Mouse (Mus musculus) MEL (cell line): ENCODE measurements around the gene Spag5. TPM values are rescaled to one million over a fixed set of nuclear protein-coding genes. Genes with fewer than 3 reads are reported as not detected.

ENCODE experiments used
- DNase-seq: peaks from one replicate; pipeline ENCODE4 v3.0.0; 2011; ENCODE audit warnings: low read depth, low spot score
- H3K27ac ChIP-seq: 2 replicates; pipeline ENCODE4 v1.5.1; 2012; ENCODE audit warnings: low read depth, mild to moderate bottlenecking, control low read depth, low read length, moderate library complexity; ENCODE audit not compliant: control insufficient read depth
- H3K27me3 ChIP-seq, 2 experiments: fragments of 150-350 bp in 1 of 2; sonication (generic) in 1 of 2; 2 replicates each; pipeline ENCODE4 v1.6.1; 2012; ENCODE audit warnings: low read length in 2 of 2, mild to moderate bottlenecking in 2 of 2, improper control_type of control experiment in 1 of 2, moderate library complexity in 1 of 2; ENCODE audit not compliant: insufficient read depth in 2 of 2, control insufficient read depth in 1 of 2
- H3K36me3 ChIP-seq, 2 experiments: 2 replicates each; pipeline ENCODE4 v1.6.1; 2012 to 2014; ENCODE audit warnings: low read length in 2 of 2, improper control_type of control experiment in 1 of 2, inconsistent platforms in 1 of 2, mild to moderate bottlenecking in 1 of 2; ENCODE audit not compliant: insufficient read depth in 2 of 2, control insufficient read depth in 1 of 2
- H3K4me1 ChIP-seq, 2 experiments: fragments of 150-350 bp in 1 of 2; sonication (generic) in 1 of 2; 2 replicates each; pipeline ENCODE4 v1.6.1; 2012; ENCODE audit warnings: low read length in 2 of 2, improper control_type of control experiment in 1 of 2, mild to moderate bottlenecking in 1 of 2; ENCODE audit not compliant: insufficient read depth in 2 of 2, control insufficient read depth in 1 of 2
- H3K4me3 ChIP-seq, 2 experiments: fragments of 150-350 bp in 1 of 2; sonication (generic) in 1 of 2; 2 replicates each; pipeline ENCODE4 v1.5.1; 2012; ENCODE audit warnings: low read depth in 2 of 2, low read length in 2 of 2, mild to moderate bottlenecking in 2 of 2, moderate library complexity in 2 of 2, control low read depth in 1 of 2, improper control_type of control experiment in 1 of 2; ENCODE audit not compliant: control insufficient read depth in 1 of 2, insufficient read depth in 1 of 2
- H3K79me2 ChIP-seq: 2 replicates; pipeline ENCODE4 v1.6.1; 2012; ENCODE audit warnings: mild to moderate bottlenecking, low read length, moderate library complexity; ENCODE audit not compliant: control insufficient read depth, poor library complexity, insufficient read depth
- H3K9ac ChIP-seq: 2 replicates; pipeline ENCODE4 v1.6.1; 2012; ENCODE audit warnings: low read depth, mild to moderate bottlenecking, control low read depth, low read length, moderate library complexity; ENCODE audit not compliant: control insufficient read depth, poor library complexity, severe bottlenecking
- H3K9me3 ChIP-seq: fragments of 150-350 bp; sonication (generic); replicated peaks from 2 replicates; pipeline ENCODE4 v1.6.1; 2012; ENCODE audit warnings: mild to moderate bottlenecking, low read length, improper control_type of control experiment, moderate library complexity; ENCODE audit not compliant: insufficient read depth
- BHLHE40 ChIP-seq: IDR thresholded peaks from 2 replicates; pipeline ENCODE4 v1.6.1; 2012; ENCODE audit warnings: low read depth, mild to moderate bottlenecking, inconsistent platforms, low read length, improper control_type of control experiment, borderline replicate concordance
- CHD1 ChIP-seq: IDR thresholded peaks from 2 replicates; pipeline ENCODE4 v1.6.1; 2012; ENCODE audit warnings: low read depth, mild to moderate bottlenecking, inconsistent platforms, low read length, improper control_type of control experiment
- CHD2 ChIP-seq: IDR thresholded peaks from 2 replicates; pipeline ENCODE4 v1.6.1; 2011; ENCODE audit warnings: low read length, improper control_type of control experiment
- CTCF ChIP-seq, 3 experiments: IDR thresholded peaks in 2 of 3; conservative IDR thresholded peaks in 1 of 3; 2 replicates each; pipeline ENCODE4 v1.5.1; 2011 to 2012; ENCODE audit warnings: low read length in 3 of 3, low read depth in 2 of 3, mild to moderate bottlenecking in 2 of 3, improper control_type of control experiment in 1 of 3, inconsistent platforms in 1 of 3, mixed read lengths in 1 of 3, moderate library complexity in 1 of 3; ENCODE audit not compliant: control insufficient read depth in 1 of 3, insufficient read depth in 1 of 3, poor library complexity in 1 of 3, severe bottlenecking in 1 of 3
- E2F4 ChIP-seq: IDR thresholded peaks from 2 replicates; pipeline ENCODE4 v1.6.1; 2011; ENCODE audit warnings: low read depth, low read length, improper control_type of control experiment, borderline replicate concordance
- ELF1 ChIP-seq: IDR thresholded peaks from 2 replicates; pipeline ENCODE4 v1.6.1; 2014; ENCODE audit warnings: low read depth, mild to moderate bottlenecking, inconsistent platforms, low read length, improper control_type of control experiment, moderate library complexity
- EP300 ChIP-seq, 2 experiments: IDR thresholded peaks; 2 replicates each; pipeline ENCODE4 v1.6.1; 2011; ENCODE audit warnings: improper control_type of control experiment in 2 of 2, low read length in 2 of 2, low read depth in 1 of 2, mild to moderate bottlenecking in 1 of 2
- ETS1 ChIP-seq: IDR thresholded peaks from 2 replicates; pipeline ENCODE4 v1.6.1; 2012; ENCODE audit warnings: low read depth, mild to moderate bottlenecking, inconsistent platforms, low read length, improper control_type of control experiment, moderate library complexity
- GABPA ChIP-seq: IDR thresholded peaks from 2 replicates; pipeline ENCODE4 v1.6.1; 2012; ENCODE audit warnings: low read depth, mild to moderate bottlenecking, inconsistent platforms, low read length, improper control_type of control experiment, moderate library complexity
- GATA1 ChIP-seq: IDR thresholded peaks from 2 replicates; pipeline ENCODE4 v1.6.1; 2011; ENCODE audit warnings: low read depth, low read length, improper control_type of control experiment
- HCFC1 ChIP-seq: IDR thresholded peaks from 2 replicates; pipeline ENCODE4 v1.6.1; 2012; ENCODE audit warnings: low read depth, mild to moderate bottlenecking, inconsistent platforms, low read length, improper control_type of control experiment, moderate library complexity
- JUND ChIP-seq: IDR thresholded peaks from 2 replicates; pipeline ENCODE4 v1.6.1; 2011; ENCODE audit warnings: low read depth, mild to moderate bottlenecking, improper control_type of control experiment, low read length
- KAT2A ChIP-seq: conservative IDR thresholded peaks from 2 replicates; pipeline ENCODE4 v1.6.1; 2012; ENCODE audit warnings: low read depth, low read length, improper control_type of control experiment, inconsistent platforms
- MAX ChIP-seq: IDR thresholded peaks from 2 replicates; pipeline ENCODE4 v1.6.1; 2011; ENCODE audit warnings: low read length, improper control_type of control experiment
- MAZ ChIP-seq: IDR thresholded peaks from 2 replicates; pipeline ENCODE4 v1.6.1; 2012; ENCODE audit warnings: low read depth, mild to moderate bottlenecking, inconsistent platforms, low read length, improper control_type of control experiment
- MEF2A ChIP-seq: IDR thresholded peaks from 2 replicates; pipeline ENCODE4 v1.6.1; 2014; ENCODE audit warnings: low read depth, mild to moderate bottlenecking, inconsistent platforms, low read length, improper control_type of control experiment; ENCODE audit not compliant: poor library complexity, insufficient replicate concordance, severe bottlenecking; ENCODE audit errors: extremely low read depth
- MXI1 ChIP-seq: IDR thresholded peaks from 2 replicates; pipeline ENCODE4 v1.6.1; 2011; ENCODE audit warnings: mild to moderate bottlenecking, low read depth, low read length, improper control_type of control experiment
- MYB ChIP-seq: IDR thresholded peaks from 2 replicates; pipeline ENCODE4 v1.6.1; 2011; ENCODE audit warnings: mild to moderate bottlenecking, low read depth, low read length, improper control_type of control experiment
- MYC ChIP-seq: IDR thresholded peaks from 2 replicates; pipeline ENCODE4 v1.6.1; 2011; ENCODE audit warnings: low read depth, mild to moderate bottlenecking, low read length, improper control_type of control experiment, moderate library complexity
- NELFE ChIP-seq: IDR thresholded peaks from 2 replicates; pipeline ENCODE4 v1.6.1; 2011; ENCODE audit warnings: low read depth, low read length, improper control_type of control experiment
- NRF1 ChIP-seq: IDR thresholded peaks from 2 replicates; pipeline ENCODE4 v1.6.1; 2014; ENCODE audit warnings: low read depth, mild to moderate bottlenecking, inconsistent platforms, low read length, improper control_type of control experiment, moderate library complexity; ENCODE audit not compliant: poor library complexity, insufficient read depth, severe bottlenecking
- POLR2A ChIP-seq, 2 experiments: IDR thresholded peaks; 2 replicates each; pipeline ENCODE4 v1.6.1; 2011 to 2012; ENCODE audit warnings: low read length in 2 of 2, mild to moderate bottlenecking in 2 of 2, control low read depth in 1 of 2, improper control_type of control experiment in 1 of 2, low read depth in 1 of 2, moderate library complexity in 1 of 2; ENCODE audit not compliant: control insufficient read depth in 1 of 2, insufficient read depth in 1 of 2, poor library complexity in 1 of 2
- POLR2AphosphoS2 ChIP-seq: IDR thresholded peaks from 2 replicates; pipeline ENCODE4 v1.6.1; 2011; ENCODE audit warnings: low read length, improper control_type of control experiment
- POLR2AphosphoS5 ChIP-seq: IDR thresholded peaks from 2 replicates; pipeline ENCODE4 v1.6.1; 2012; ENCODE audit warnings: low read depth, borderline replicate concordance, mild to moderate bottlenecking, inconsistent platforms, low read length, moderate library complexity, mixed read lengths
- RAD21 ChIP-seq: IDR thresholded peaks from 2 replicates; pipeline ENCODE4 v1.6.1; 2011; ENCODE audit warnings: mild to moderate bottlenecking, low read depth, low read length, improper control_type of control experiment
- RCOR1 ChIP-seq: IDR thresholded peaks from 2 replicates; pipeline ENCODE4 v1.6.1; 2012; ENCODE audit warnings: low read depth, mild to moderate bottlenecking, inconsistent platforms, low read length, improper control_type of control experiment
- SIN3A ChIP-seq: IDR thresholded peaks from 2 replicates; pipeline ENCODE4 v1.6.1; 2012; ENCODE audit warnings: low read length, improper control_type of control experiment, inconsistent platforms
- SMC3 ChIP-seq: IDR thresholded peaks from 2 replicates; pipeline ENCODE4 v1.6.1; 2011; ENCODE audit warnings: low read depth, low read length, improper control_type of control experiment
- TAL1 ChIP-seq: IDR thresholded peaks from 2 replicates; pipeline ENCODE4 v1.6.1; 2012; ENCODE audit warnings: mild to moderate bottlenecking, inconsistent platforms, low read length, moderate library complexity, mixed read lengths
- TBP ChIP-seq: IDR thresholded peaks from 2 replicates; pipeline ENCODE4 v1.8.0; 2011; ENCODE audit warnings: low read depth, low read length, improper control_type of control experiment
- TCF12 ChIP-seq: IDR thresholded peaks from 2 replicates; pipeline ENCODE4 v1.6.1; 2014; ENCODE audit warnings: low read depth, mild to moderate bottlenecking, inconsistent platforms, low read length, improper control_type of control experiment, moderate library complexity
- UBTF ChIP-seq: IDR thresholded peaks from 2 replicates; pipeline ENCODE4 v1.6.1; 2012; ENCODE audit warnings: low read depth, mild to moderate bottlenecking, inconsistent platforms, low read length, improper control_type of control experiment, moderate library complexity, borderline replicate concordance; ENCODE audit not compliant: insufficient read depth
- USF1 ChIP-seq: IDR thresholded peaks from 2 replicates; pipeline ENCODE4 v1.6.1; 2014; ENCODE audit warnings: low read depth, mild to moderate bottlenecking, inconsistent platforms, low read length, improper control_type of control experiment, moderate library complexity
- USF2 ChIP-seq, 2 experiments: IDR thresholded peaks; 2 replicates each; pipeline ENCODE4 v1.6.1; 2011 to 2012; ENCODE audit warnings: improper control_type of control experiment in 2 of 2, low read length in 2 of 2, borderline replicate concordance in 1 of 2, inconsistent platforms in 1 of 2, low read depth in 1 of 2, mild to moderate bottlenecking in 1 of 2; ENCODE audit not compliant: insufficient read depth in 1 of 2
- ZC3H11A ChIP-seq: IDR thresholded peaks from 2 replicates; pipeline ENCODE4 v1.6.1; 2012; ENCODE audit warnings: low read depth, mild to moderate bottlenecking, inconsistent platforms, low read length, improper control_type of control experiment
- ZKSCAN1 ChIP-seq: IDR thresholded peaks from 2 replicates; pipeline ENCODE4 v1.6.1; 2012; ENCODE audit warnings: low read depth, mild to moderate bottlenecking, inconsistent platforms, low read length, improper control_type of control experiment, moderate library complexity
- ZNF384 ChIP-seq: IDR thresholded peaks from 2 replicates; pipeline ENCODE4 v1.6.1; 2012; ENCODE audit warnings: low read depth, mild to moderate bottlenecking, inconsistent platforms, low read length, improper control_type of control experiment
- polyA plus RNA-seq, 2 experiments: library from polyadenylated mRNA; stranded (reverse) in 1 of 2; unstranded in 1 of 2; fragments of >175 nt in 1 of 2; fragments of >200 nt in 1 of 2; gene quantifications; 2 replicates each; pipeline versions ENCODE4 v1.2.1 to v1.2.4; 2012; ENCODE audit warnings: low replicate concordance in 2 of 2, low read depth in 1 of 2; ENCODE audit not compliant: insufficient read length in 2 of 2, insufficient read depth in 1 of 2, missing spikeins in 1 of 2
- total RNA-seq: library from RNA; depleted of rRNA; stranded (reverse); fragments of 300-350 nt; gene quantifications from 2 replicates; pipeline ENCODE4 v1.2.3, GENCODE M21; 2012

Spag5 gene
- total and polyA plus RNA-seq, 3 experiments = 40.1 to 274 (median 77.5) TPM

DNA sequence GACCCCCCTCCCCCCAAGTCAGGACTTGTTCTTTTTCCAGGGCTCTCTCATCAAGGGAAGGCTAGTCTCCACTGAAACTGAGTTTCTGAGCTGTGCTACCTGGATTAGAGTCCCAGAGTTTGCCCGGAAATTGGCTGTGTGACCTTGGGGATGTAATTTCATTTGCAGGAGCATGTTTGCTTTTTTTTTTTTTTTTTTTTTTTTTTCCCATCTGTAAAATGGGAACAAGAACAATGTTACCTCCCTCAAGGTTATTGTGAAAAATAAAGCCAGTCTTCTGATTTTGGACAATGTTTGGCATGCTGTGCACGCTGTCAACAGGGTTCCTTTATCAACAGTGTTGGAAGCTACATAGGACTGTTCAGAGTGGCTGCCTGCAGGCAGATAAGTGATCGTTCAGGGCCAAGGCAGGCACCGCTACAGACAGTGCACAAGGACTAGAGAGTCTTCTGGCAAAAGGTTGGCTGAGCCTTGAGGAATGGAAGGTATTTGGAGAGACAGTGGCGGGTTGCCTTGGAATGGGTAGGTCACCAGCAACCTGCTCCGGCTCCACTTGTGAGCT lies 43.1 kb downstream of the Spag5 start:
- H3K9me3 ChIP-seq = no peaks in the 10 kb centered on the region
- peak overlapping the region; percentile 82 for H3K9ac ChIP-seq
- H3K36me3 ChIP-seq = peaks cover 0 to 21% of the 10 kb centered on the region in 2 experiments; a peak in 2 of 4 replicates
- peak overlapping the region; percentile 55 to 96 for H3K4me3 ChIP-seq
- DNase-seq = peak; percentile 90
- H3K79me2 ChIP-seq = peaks cover 9% of the 10 kb centered on the region
- peak overlapping the region; percentile 56 for H3K27ac ChIP-seq
- peaks cover 13 to 25% of the 10 kb centered on the region in 2 experiments for H3K4me1 ChIP-seq
- H3K27me3 ChIP-seq = no peaks in the 10 kb centered on the region
- no peak for TF ChIP-seq ZC3H11A
- no peak for TF ChIP-seq ZKSCAN1
- peak; percentile 90; the same call in 1 of the 2 replicates for TF ChIP-seq CHD1
- no peak for TF ChIP-seq ELF1
- 0 out of 2 replicates have a peak, but pooled peaks have one; percentile 40 for TF ChIP-seq MEF2A
- TF ChIP-seq MAZ = 0 out of 2 replicates have a peak, but pooled peaks have one; percentile 18
- TF ChIP-seq SIN3A = peak; percentile 92
- no peak for TF ChIP-seq CHD2
- peak; percentile 78; the same call in 1 of the 2 replicates for TF ChIP-seq MYC
- no peak for TF ChIP-seq USF2 (IDR thresholded peaks at IDR 0.05; ENCODE audit: borderline replicate concordance in 1 of 2, insufficient read depth in 1 of 2, low read depth in 1 of 2, low read length in 2 of 2)
- TF ChIP-seq RAD21 = no peak
- no peak for TF ChIP-seq NELFE
- TF ChIP-seq RCOR1 = peak; percentile 57
- TF ChIP-seq KAT2A = no peak
- TF ChIP-seq BHLHE40 = no peak
- TF ChIP-seq MXI1 = peak; percentile 98
- no peak for TF ChIP-seq GABPA
- TF ChIP-seq EP300 (IDR thresholded peaks at IDR 0.05; ENCODE audit: low read depth in 1 of 2, low read length in 2 of 2) = peak; percentile 67 to 76
- no peak for TF ChIP-seq MYB
- TF ChIP-seq SMC3 = no peak
- no peak for TF ChIP-seq NRF1
- peak; percentile 81 for TF ChIP-seq TCF12
- peak; percentile 90 for TF ChIP-seq TBP
- TF ChIP-seq JUND = no peak
- TF ChIP-seq GATA1 = peak; percentile 86
- peak; percentile 70 for TF ChIP-seq ETS1
- TF ChIP-seq HCFC1 = no peak; the same call in 1 of the 2 replicates
- TF ChIP-seq TAL1 = peak; percentile 77
- no peak for TF ChIP-seq POLR2AphosphoS5
- TF ChIP-seq ZNF384 = peak; percentile 89
- no peak for TF ChIP-seq USF1
- no peak for TF ChIP-seq E2F4
- no peak for TF ChIP-seq POLR2AphosphoS2
- TF ChIP-seq CTCF (IDR thresholded peaks at IDR 0.05 in 2 of 3, conservative IDR thresholded peaks at IDR 0.05 in 1 of 3; ENCODE audit: control insufficient read depth in 1 of 3, insufficient read depth in 1 of 3, low read depth in 2 of 3, low read length in 3 of 3, poor library complexity in 1 of 3, severe bottlenecking in 1 of 3) = no peak
- peak; percentile 77 for TF ChIP-seq MAX
- TF ChIP-seq POLR2A (IDR thresholded peaks at IDR 0.05; ENCODE audit: control insufficient read depth in 1 of 2, insufficient read depth in 1 of 2, low read depth in 1 of 2, low read length in 2 of 2, poor library complexity in 1 of 2) = 0 out of 4 replicates have a peak, but pooled peaks of 1 of the 2 experiments have one; percentile 22
- 0 out of 2 replicates have a peak, but pooled peaks have one; percentile 59 for TF ChIP-seq UBTF
